Mouse (Mus musculus) left cerebral cortex, adult 6 months (tissue): ENCODE results near the gene Tsga8. TPM values are rescaled to one million over a fixed set of nuclear protein-coding genes. Genes with fewer than 3 reads are reported as not detected.

Source experiments
- long read RNA-seq, 2 experiments: library from polyadenylated mRNA; unstranded; transcript quantifications; one replicate each; pipeline ENCODE4 v2.0.0; 2019 to 2020
- polyA plus RNA-seq: library from polyadenylated mRNA; unstranded; fragments of <200 nt; fragmentation: Nextera tagmentation; gene quantifications from 2 replicates; pipeline ENCODE4 v1.2.3, GENCODE M21; 2021

The Tsga8 gene
- not detected in 2 replicates for polyA plus RNA-seq
- long read RNA-seq, experiment 1, result 0 reads
- long read RNA-seq, experiment 2, result 0 reads

DNA sequence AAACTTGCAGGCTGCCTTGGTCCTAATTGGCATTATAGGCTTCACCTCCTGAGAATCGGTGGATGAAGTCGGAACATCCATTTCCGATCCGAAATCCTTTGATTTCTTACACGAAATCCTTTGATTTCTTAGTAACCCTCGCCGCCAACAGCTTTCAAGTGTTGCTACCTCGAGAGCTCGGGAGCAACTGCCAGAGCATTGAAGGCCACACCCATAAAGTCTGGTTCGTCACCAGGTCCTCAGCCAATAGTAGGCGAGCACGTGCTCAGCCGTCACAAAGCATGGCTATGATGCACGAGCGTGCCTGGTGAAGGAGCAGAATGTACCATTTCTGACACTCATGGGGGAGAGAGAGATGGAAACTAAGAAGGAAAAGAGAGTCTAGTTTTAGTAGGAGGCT is at the start of gene Tsga8:
Tsga8 (minus strand) TSS at position 327 of the 400 bp plus-strand sequence.

